Mouse (Mus musculus) monocyte, adult 59 days (primary cell): ENCODE data around the gene Tprn. TPM values are rescaled to one million over a fixed set of nuclear protein-coding genes. Genes with fewer than 3 reads are reported as not detected.

Experiments used
- total RNA-seq, 2 experiments: library from RNA; stranded (reverse); gene quantifications; one replicate each; pipeline ENCODE4 v1.2.4; 2023

Gene Tprn
- total RNA-seq = 10 to 100 TPM; 21.1 to 24.9 TPM

GRCm38 (mm10) chr2:25262291-25262767 lies at the start of gene Tprn:
Gene Tprn, plus strand, starts transcription at chr2:25262618.

GRCm38 (mm10) chr2:25214444-25214843 lies 48.0 kb upstream of the Tprn start, which contains the start of gene Stpg3:
Gene Stpg3, minus strand, starts transcription at chr2:25214637.

GRCm38 (mm10) chr2:25218445-25218844 lies 44.0 kb upstream of the Tprn start, which contains the start of gene Fam166a:
Gene Fam166a, plus strand, starts transcription at chr2:25218745.

GRCm38 (mm10) chr2:25224492-25224765 lies 38.0 kb upstream of the Tprn start, which contains the start of gene Tubb4b:
Gene Tubb4b, minus strand, starts transcription at chr2:25224702.

GRCm38 (mm10) chr2:25234050-25234449 lies 28.4 kb upstream of the Tprn start, which contains the start of gene Slc34a3:
Gene Slc34a3, minus strand, starts transcription at chr2:25234364.

GRCm38 (mm10) chr2:25236614-25237013 lies 25.8 kb upstream of the Tprn start, which contains the start of gene Rnf224:
Gene Rnf224, minus strand, starts transcription at chr2:25236787.

GRCm38 (mm10) chr2:25242101-25242506 lies 20.3 kb upstream of the Tprn start, which contains the start of the genes Rnf208 and Cysrt1:
Gene Rnf208, plus strand, starts transcription at chr2:25242255.
Gene Cysrt1, minus strand, starts transcription at chr2:25242452.

GRCm38 (mm10) chr2:25246183-25247072 lies 16.0 kb upstream of the Tprn start, which contains the start of gene AL732309.1:
Gene AL732309.1, minus strand, starts transcription at chr2:25246863.

GRCm38 (mm10) chr2:25255284-25255779 lies 7.1 kb upstream of the Tprn start, which contains the start of gene Tmem203:
Gene Tmem203, plus strand, starts transcription at chr2:25255439.

GRCm38 (mm10) chr2:25271827-25272511 lies 9.6 kb downstream of the Tprn start, which contains the start of the genes Ssna1 and Anapc2:
Gene Ssna1, minus strand, starts transcription at chr2:25272438.
Gene Anapc2, plus strand, starts transcription at chr2:25272478.

GRCm38 (mm10) chr2:25287927-25288649 lies 25.7 kb downstream of the Tprn start, which contains the start of gene Tmem210:
Gene Tmem210, plus strand, starts transcription at chr2:25288145.

GRCm38 (mm10) chr2:25289651-25290050 lies 27.2 kb downstream of the Tprn start, which contains the start of gene Lrrc26:
Gene Lrrc26, plus strand, starts transcription at chr2:25289915.

GRCm38 (mm10) chr2:25318971-25319773 lies 56.8 kb downstream of the Tprn start, which contains the start of gene Grin1:
Gene Grin1, minus strand, starts transcription at chr2:25319187.

Other genes starting within 250 kb of the Tprn start
- 10 to 100 TPM; 23.6 to 33.9 TPM for gene Nsmf, start 208.3 kb upstream of the Tprn start, total RNA-seq
- gene Entpd8, start 182.3 kb upstream of the Tprn start, total RNA-seq = not detected
- gene Noxa1, start 167.5 kb upstream of the Tprn start, total RNA-seq = not detected
- 1 to 10 TPM; 5.6 to 5.8 TPM for gene Nrarp, start 81.9 kb upstream of the Tprn start, total RNA-seq
- gene Tor4a, start 65.7 kb upstream of the Tprn start, total RNA-seq = 10 to 100 TPM; 34.6 to 36.4 TPM
- gene Nelfb, start 51.1 kb upstream of the Tprn start, total RNA-seq = 10 to 100 TPM; 48.9 to 59.0 TPM
- not detected for gene Stpg3, start 48.0 kb upstream of the Tprn start, total RNA-seq
- not detected for gene Fam166a, start 43.9 kb upstream of the Tprn start, total RNA-seq
- gene Tubb4b, start 37.9 kb upstream of the Tprn start, total RNA-seq = 10 to 100 TPM; 47.5 to 50.6 TPM
- gene Slc34a3, start 28.3 kb upstream of the Tprn start, total RNA-seq = not detected
- gene Rnf224, start 25.8 kb upstream of the Tprn start, total RNA-seq = not detected
- under 1 TPM in 1 of 2 experiments, not detected in 1; 0.88 TPM for gene Rnf208, start 20.4 kb upstream of the Tprn start, total RNA-seq
- gene Cysrt1, start 20.2 kb upstream of the Tprn start, total RNA-seq = not detected
- 1 to 10 TPM; 2.3 to 2.6 TPM for gene AL732309.1, start 15.8 kb upstream of the Tprn start, total RNA-seq
- 10 to 100 TPM; 14.0 to 21.2 TPM for gene Tmem203, start 7.2 kb upstream of the Tprn start, total RNA-seq
- 10 to 100 TPM; 49.1 TPM for gene Ssna1, start 9.8 kb downstream of the Tprn start, total RNA-seq
- gene Anapc2, start 9.9 kb downstream of the Tprn start, total RNA-seq = 10 to 100 TPM; 83.4 to 88.1 TPM
- gene Tmem210, start 25.5 kb downstream of the Tprn start, total RNA-seq = not detected
- not detected for gene Lrrc26, start 27.3 kb downstream of the Tprn start, total RNA-seq
- not detected for gene Grin1, start 56.6 kb downstream of the Tprn start, total RNA-seq
- 10 to 100 TPM; 33.9 to 41.6 TPM for gene Man1b1, start 69.7 kb downstream of the Tprn start, total RNA-seq
- 10 to 100 TPM; 25.9 to 31.9 TPM for gene Dpp7, start 93.7 kb downstream of the Tprn start, total RNA-seq
- gene Uap1l1, start 103.1 kb downstream of the Tprn start, total RNA-seq = 10 to 100 TPM; 24.7 to 30.9 TPM
- gene Sapcd2, start 109.7 kb downstream of the Tprn start, total RNA-seq = not detected
- not detected for gene Entpd2, start 133.3 kb downstream of the Tprn start, total RNA-seq
- not detected for gene Npdc1, start 136.7 kb downstream of the Tprn start, total RNA-seq
- gene Fut7, start 160.6 kb downstream of the Tprn start, total RNA-seq = 10 to 100 TPM; 15.6 to 17.3 TPM
- 10 to 100 TPM; 35.3 to 36.1 TPM for gene Abca2, start 166.1 kb downstream of the Tprn start, total RNA-seq
- not detected for gene Clic3, start 194.2 kb downstream of the Tprn start, total RNA-seq
- gene Paxx, start 198.5 kb downstream of the Tprn start, total RNA-seq = 10 to 100 TPM; 24.0 to 34.2 TPM
- gene Ptgds, start 207.4 kb downstream of the Tprn start, total RNA-seq = not detected
- not detected for gene Lcn12, start 231.3 kb downstream of the Tprn start, total RNA-seq
- 10 to 100 TPM; 53.7 to 55.4 TPM for gene Fbxw5, start 238.1 kb downstream of the Tprn start, total RNA-seq
- 1 to 10 TPM in 1 of 2 experiments, not detected in 1; 1.0 TPM for gene C8g, start 239.1 kb downstream of the Tprn start, total RNA-seq